Mouse (Mus musculus) erythroblast, embryonic 14.5 days (primary cell): ENCODE measurements around the gene Rasa2.

ENCODE experiments used
- GATA1 ChIP-seq: IDR thresholded peaks from 2 replicates; pipeline ENCODE4 v1.6.1; 2012; ENCODE audit warnings: low read length, inconsistent platforms, mixed read lengths
- TAL1 ChIP-seq: IDR thresholded peaks from 3 replicates; pipeline ENCODE4 v1.6.1; 2012; ENCODE audit warnings: low read length, inconsistent platforms, mixed read lengths

DNA sequence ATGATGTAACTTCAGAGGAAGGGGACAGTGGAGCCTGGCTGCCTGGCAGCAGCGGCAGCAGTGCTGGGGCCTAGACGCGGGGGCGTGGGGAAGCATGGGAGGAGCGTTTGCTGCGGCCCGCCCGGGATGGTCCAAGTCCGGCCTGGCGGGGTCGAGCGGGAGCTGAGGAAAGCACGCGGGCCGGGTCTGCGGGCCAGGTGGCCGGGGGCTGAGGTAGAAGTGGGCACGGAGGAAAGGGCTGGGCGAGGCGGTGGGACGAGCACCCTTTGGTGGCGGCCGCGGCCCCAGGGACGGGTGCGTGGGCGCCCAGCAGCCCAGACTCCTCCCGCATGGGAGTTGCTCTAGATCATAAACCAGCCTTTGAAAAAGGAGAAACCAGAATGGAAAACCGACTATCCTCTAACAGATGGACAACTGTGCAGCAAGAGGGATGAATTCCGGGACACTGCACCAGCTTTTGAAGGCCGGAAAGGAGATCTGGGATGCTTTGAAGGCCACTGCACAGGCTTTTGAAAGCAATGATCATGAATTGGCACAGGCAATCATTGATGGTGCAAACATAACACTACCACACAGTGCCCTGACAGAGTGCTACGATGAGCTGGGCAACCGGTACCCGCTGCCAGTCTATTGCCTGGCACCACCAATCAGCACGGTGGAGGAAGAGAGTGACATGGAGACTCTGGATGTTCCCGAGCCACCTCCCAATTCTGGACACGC lies 94.4 kb downstream of the Rasa2 start:
- no peak for TF ChIP-seq GATA1
- no peak for TF ChIP-seq TAL1
